Mouse (Mus musculus) CD4-positive naive resting alpha-beta T cell, adult 76 days (primary cell): ENCODE data around the gene Hcfc1. TPM values are rescaled to one million over a fixed set of nuclear protein-coding genes. Genes with fewer than 3 reads are reported as not detected.

Experiments used
- total RNA-seq: library from RNA; stranded (reverse); gene quantifications from one replicate; pipeline ENCODE4 v1.2.4, GENCODE M21; 2023

Gene Hcfc1
- 85.9 TPM for total RNA-seq

DNA sequence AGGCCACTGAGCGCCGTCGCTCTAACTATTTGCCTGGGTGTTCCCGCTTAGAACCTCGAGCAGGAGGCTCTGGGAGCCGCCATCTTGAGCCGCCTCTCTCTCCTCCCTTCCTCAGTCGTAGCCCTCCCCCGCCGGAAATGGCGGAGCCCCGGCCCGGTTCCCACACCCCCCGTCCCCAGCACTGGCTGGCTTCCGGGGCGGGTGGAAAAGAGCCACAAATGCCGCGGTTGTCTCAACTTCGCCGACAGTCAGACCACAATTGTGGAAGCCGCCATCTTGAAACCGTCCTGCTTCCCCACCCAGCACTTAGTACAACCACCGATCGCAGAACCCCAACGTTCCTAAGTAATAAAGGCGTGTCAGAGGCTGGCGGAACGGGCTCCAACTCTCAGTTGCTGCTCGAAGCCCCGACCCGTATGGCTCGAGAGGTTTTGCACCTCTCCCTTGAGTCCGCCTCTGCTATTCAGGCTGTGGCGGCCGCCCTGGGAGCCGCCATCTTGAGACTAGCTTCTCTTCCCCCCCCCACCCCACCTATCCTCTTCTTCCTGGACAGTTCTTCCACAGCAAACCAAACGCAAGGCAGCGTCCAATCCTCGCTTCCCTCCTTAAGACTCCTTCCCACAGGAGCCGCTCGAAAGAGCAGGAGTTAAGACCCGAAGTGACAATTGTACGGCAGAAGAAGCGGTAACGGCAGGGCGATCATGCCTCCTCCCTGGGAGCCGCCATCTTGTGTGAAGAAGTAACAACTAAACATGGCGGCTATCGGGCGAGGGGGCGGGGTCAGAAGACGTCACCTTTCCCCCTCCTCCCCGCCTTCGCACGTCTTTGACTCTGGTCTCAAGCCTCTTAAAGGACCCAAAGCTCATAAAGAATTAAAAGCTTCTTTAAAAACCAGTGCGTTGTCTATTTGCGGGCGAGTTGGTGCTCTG is at the start of gene Hcfc1:
Gene Hcfc1 (minus strand): TSS at position 110 of the 929 bp plus-strand sequence.

DNA sequence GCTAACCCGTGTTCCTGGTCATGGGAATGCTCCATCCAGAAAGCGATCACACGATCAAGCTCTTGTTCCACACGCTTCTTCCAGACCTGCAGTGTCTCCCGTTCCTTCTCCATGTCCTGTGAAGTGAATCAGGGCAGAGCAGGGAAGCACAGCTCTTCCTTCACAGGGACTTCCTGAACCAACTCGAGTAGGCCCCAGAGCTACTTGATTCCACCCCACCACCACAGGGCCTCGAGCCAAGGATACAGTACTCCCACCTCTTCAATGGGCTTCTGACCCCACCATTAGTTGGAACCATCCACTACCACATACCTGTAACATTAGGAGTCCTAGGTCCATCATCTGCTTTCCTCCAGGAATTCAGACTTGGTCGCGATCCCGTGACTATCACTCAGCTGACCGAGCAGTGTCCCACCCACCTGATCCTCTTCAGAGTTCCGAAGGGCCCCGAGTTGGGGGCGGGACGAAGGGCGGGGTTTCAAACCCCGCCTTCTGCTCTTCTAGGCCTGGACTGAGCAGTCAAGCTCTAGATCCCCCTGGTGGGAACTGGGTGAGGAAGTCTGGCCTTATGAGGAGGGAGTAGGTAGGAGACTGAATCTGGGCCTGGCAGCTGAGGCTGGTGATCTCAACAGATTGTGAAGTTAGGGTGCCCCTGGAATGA is 35.6 kb downstream of the Hcfc1 start, which contains the start of gene Renbp:
Gene Renbp (minus strand): TSS at position 449 of the 661 bp plus-strand sequence.

DNA sequence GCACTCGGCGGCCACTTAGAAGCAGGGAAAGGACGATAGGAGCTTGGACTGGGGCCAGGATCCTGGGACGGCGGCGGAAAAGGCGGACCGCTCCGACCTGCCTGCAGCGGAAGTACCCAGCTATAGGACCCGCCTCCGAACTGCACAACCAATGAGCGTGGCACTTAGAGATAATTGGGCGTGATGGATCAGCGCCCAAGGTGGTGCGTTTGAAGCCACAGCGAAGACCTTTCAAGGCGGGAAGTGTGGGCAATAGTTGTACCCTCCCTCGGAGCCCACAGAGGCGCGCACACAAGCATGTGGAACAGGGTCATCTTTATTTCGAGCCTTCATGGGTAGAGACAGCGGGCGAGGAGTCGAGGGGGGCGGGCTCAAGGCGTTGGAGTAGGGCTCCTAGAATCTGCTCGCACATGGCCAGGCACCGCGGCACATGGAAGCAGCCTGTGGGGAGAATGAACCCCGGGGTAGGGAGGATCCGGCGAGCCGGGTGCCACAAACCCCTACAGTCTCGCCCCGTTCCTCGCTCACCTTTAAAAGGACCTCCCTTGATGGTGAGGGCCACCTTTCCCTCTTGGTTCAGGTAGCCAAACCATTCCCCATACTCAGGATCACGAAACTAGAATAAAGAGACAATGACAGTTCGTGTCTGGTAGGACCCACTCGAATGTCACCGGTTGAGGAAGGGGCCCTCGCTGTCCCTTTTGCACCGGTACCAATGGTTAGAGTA is 44.2 kb downstream of the Hcfc1 start, which contains the start of the genes Arhgap4 and Naa10:
Gene Arhgap4 (minus strand): TSS at position 48 of the 727 bp plus-strand sequence.
Gene Naa10 (minus strand): TSS at position 122 of the 727 bp plus-strand sequence.

DNA sequence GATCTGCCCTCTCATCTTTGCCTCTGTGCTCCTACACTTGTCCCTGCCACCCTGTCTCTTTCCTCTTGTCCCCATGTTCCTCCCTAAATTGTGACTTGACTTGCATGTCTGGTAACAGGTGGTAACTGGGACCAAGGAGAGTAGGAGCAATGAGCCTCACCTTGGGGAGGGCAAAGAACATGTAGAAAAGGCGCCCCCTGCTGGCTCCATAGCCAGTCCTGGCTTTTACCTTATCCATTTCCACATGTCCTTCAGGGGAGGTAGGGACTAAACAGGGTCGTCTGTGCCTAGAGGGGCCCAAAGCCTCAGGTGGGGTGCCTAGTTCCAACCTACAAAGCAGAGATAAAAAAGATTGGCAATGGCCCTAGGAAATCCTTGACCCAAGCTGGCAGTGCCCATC is 70.4 kb downstream of the Hcfc1 start, which contains the start of gene L1cam:
Gene L1cam (minus strand): TSS at position 387 of the 400 bp plus-strand sequence.

Other genes starting within 250 kb of the Hcfc1 start
- gene Abcd1, start 249.8 kb downstream of the Hcfc1 start, total RNA-seq = 32.2 TPM
- gene Plxnb3, start 209.3 kb downstream of the Hcfc1 start, total RNA-seq = not detected
- 9.1 TPM for gene Srpk3, start 192.0 kb downstream of the Hcfc1 start, total RNA-seq
- 139 TPM for gene Idh3g, start 179.5 kb downstream of the Hcfc1 start, total RNA-seq
- 109 TPM for gene Ssr4, start 179.3 kb downstream of the Hcfc1 start, total RNA-seq
- gene Pdzd4, start 141.4 kb downstream of the Hcfc1 start, total RNA-seq = 1.1 TPM
- not detected for gene Avpr2, start 74.3 kb downstream of the Hcfc1 start, total RNA-seq
- 61.1 TPM for gene L1cam, start 70.3 kb downstream of the Hcfc1 start, total RNA-seq
- 268 TPM for gene Arhgap4, start 44.5 kb downstream of the Hcfc1 start, total RNA-seq
- gene Naa10, start 44.4 kb downstream of the Hcfc1 start, total RNA-seq = 61.7 TPM
- gene Renbp, start 35.5 kb downstream of the Hcfc1 start, total RNA-seq = 4.7 TPM
- gene Irak1, start 57.6 kb upstream of the Hcfc1 start, total RNA-seq = 123 TPM
- gene Opn1mw, start 161.1 kb upstream of the Hcfc1 start, total RNA-seq = not detected
- gene Mecp2, start 169.0 kb upstream of the Hcfc1 start, total RNA-seq = 49.3 TPM
- not detected for gene Tex28, start 201.5 kb upstream of the Hcfc1 start, total RNA-seq
- gene Tktl1, start 210.9 kb upstream of the Hcfc1 start, total RNA-seq = not detected